Mouse (Mus musculus) left cerebral cortex, adult 11 months (tissue): ENCODE measurements at regions not wholly inside any gene's neighbourhood (a gene's known extent, or its start where the extent isn't known, plus 50 kb on each side); places are given as distances from the start of the nearest gene placed in this dataset.
"Not testable (repeated sequence)": the region's sequence is repeated elsewhere in the genome, so short reads cannot be mapped to it uniquely, and the experiment has no call there.

ENCODE experiments used
- DNase-seq: peaks from one replicate; pipeline ENCODE4 v3.0.0; 2022; ENCODE audit warnings: low spot score

DNA sequence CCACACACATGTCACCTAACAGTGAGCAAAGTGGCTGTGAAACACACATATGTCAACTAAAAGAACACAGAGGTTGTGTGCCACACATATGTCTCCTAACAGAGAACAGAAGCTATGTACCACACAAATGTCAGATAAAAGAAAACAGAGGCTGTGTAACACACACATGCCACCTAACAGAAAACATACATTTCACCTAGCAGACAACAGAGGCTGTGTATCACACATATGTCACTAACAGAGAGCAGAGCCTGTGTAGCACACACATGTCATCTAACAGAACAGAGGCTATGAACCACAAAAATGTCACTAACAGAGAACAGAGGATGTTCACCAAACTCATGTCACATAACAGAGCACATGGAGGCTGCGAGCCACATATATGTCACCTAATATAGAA is 103.6 kb upstream of the Thrb start:
- DNase-seq, result no peak

DNA sequence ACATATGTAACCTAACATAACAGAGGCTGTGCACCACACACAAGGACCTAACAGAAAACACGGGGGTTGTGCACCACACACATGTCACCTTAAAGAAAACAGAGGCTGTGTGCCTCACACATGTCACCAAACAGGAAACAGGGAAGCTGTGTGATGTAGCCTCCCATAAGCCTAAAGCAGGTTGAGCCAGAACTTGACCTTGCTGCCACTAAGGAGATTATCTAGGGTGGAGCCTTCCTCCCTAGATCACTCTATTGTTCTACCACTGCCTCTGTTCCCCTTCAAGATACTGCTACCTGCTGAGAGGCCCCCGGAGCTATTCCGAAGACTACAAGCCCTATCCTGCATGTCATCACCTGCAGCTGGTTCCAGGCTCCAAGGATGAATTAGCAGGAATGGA is 100.1 kb upstream of the Thrb start:
- DNase-seq, result not testable (repeated sequence)

DNA sequence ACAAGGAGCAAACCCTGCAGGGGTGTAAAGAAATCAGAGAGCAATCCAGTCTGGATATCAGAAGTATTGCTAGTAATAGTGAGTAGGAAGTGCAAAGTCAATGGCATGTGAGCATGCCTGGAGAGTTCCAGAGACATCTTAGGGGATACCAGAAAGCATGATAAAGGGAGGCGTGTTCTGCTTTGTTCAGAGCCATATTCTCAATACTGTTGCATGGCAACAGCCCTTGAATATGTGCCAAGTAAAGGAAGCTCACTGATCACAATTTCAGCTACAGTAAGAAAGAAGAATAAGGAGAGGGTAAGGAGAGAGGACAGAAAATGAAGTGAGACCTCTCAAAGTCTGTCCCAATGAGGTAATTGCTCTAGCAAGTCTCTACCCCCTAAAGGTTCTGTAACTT is 92.1 kb upstream of the Thrb start:
- no peak for DNase-seq

DNA sequence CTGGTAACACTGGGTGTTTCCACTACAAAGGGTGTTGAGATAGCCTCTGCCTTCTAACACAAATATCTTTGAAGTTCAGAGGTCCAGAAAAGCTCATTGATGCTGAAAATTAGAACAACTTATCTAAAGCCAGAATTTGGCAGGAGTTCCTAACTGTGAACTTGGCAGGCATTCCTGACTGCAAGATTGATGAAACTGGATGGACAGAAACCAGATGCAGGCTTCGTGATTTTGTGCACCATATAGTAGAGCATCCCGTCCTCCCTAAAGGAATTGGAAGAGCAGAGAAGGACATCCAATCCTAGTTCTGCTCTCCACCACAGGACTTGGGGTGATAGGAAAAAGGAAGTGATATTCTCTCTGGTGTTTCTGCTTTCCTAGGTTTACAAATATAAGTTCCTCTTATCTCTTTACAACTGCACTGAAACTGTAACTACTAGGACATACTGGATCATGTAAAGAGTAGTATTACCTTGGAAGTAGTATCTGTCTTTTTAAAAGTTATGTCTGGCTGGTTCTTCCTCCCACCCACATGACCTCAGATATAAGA is 90.9 kb upstream of the Thrb start:
- no peak for DNase-seq

DNA sequence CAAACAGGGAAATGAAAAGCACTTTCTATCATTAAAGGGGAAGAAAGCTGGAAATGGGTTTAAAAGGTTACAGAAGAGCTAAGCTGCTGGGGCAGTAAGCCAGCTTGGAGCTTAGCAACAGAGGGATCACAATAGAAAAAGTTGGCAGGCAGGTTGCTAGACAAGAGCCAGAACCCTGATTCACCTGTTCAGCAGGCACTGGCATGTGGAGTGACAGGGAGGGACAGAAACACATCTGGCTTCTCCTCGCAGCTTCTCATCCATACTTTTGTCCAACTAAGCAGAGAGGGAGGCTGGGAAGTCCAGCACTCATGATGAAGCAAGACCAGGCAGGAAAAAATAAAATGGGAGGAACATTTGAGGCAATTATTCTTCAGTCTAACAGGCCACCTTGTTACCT is 81.3 kb upstream of the Thrb start:
- no peak for DNase-seq

DNA sequence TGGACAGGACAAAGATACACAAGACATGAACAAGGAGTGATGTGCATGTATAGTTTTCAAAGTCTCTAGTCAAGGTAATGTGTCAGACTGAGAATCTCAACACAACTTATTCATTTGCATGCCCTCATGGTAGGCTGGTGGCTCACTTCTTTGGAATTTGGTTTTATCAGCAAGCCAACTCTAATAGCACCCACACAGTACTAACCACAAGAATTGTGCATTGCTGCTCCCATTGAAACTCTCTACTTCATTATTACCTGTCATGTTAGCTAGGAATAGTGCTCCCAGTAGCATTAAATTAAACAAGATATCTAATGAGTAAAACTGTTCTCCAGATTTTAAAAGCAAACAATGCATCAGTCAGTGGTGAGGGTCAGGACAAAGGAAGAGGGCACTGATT is 70.5 kb upstream of the Thrb start:
- no peak for DNase-seq

DNA sequence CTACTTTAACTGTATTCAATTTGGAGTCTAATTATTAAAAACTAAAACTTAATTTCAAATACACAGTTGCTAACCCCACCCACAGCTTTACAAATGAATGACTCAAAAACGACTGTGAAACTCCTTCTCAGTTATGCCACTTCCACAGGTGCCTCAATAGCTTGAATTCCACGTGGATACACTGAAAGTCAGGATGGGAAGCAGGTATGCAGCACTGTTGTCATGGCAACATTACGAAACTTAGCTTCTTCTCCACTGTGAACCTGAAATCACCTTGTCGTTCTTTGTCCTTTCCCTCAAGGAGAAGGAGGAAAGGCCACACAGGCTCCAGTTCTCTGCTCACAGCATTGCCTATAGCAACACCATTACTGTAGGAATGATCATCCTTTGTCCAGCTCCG is 60.5 kb upstream of the Thrb start:
- DNase-seq, result no peak

DNA sequence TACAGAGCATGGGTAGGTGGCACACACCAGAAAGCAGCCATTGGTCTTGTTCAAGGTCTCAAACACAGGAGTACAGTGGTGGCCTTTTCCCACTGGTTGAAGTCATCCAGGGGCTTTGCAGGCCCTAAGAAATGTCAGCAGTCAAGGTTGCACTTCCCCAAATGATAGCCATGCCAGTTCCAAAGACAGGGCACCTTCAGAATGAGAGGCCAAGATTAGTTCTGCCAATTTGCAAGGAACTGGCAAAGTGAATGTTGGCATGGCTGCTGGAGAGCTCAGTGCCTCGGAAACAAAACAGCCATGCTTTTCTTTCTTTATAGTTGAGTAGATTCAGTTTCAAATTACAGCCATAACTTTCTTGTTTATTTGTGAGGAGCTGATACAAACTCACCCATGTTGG is 57.7 kb upstream of the Thrb start:
- DNase-seq, result no peak

DNA sequence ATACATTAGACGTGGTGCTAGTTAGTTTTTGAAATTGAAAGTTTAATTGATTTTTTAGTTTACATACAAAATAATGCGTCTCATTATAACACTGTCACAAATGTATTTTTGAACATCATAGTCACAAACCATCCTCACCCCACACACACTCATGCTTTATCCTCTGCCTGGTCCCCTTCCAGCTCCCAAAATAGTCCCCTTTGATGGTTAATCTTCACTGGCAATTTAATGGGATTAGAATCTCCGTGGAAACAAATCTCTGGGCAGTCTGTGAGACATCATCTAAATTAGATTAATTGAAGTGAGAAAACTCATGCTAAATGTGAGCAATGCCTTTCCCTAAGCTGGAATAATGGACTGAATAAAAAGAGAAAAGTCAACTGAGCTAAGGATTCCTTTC is 54.0 kb upstream of the Thrb start:
- DNase-seq, result no peak

DNA sequence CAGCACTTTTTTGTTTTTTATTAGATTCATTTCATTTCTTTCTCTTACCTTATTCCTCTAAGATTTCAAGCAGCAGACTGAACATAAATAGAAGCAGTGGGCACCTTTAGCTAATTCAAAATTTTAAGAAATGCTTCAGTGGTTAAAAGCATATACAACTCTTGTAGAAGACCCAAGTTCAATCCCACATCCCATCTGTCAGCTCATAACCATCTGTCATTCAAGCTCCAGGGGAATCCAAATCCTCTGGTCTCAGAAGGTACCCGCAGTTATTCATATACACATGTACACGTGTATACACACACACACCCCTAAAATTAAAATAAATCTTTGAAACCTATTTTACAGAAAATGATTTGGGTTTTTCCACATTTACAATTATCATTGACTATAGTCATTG is 52.9 kb upstream of the Thrb start:
- DNase-seq, result no peak
